Mouse (Mus musculus) midbrain, embryonic 13.5 days (tissue): ENCODE data around the gene Kmt2d. TPM values are rescaled to one million over a fixed set of nuclear protein-coding genes. Genes with fewer than 3 reads are reported as not detected.
A peak's percentile ranks its signal among the peaks of the same experiment; 100 is the strongest.

ENCODE experiments used
- ATAC-seq: fragments of 200-750 bp; cut with Nextera tagmentation; 2 replicates; pipeline ENCODE4 v1.8.0; 2017; ENCODE audit warnings: mild to moderate bottlenecking, moderate TSS enrichment, moderate library complexity
- H3K27ac ChIP-seq: fragments of 300-500 bp; sonication (generic); 2 replicates; pipeline ENCODE4 v1.5.1; 2015; ENCODE audit warnings: inconsistent platforms, mild to moderate bottlenecking, moderate library complexity
- H3K27me3 ChIP-seq: fragments of 300-500 bp; sonication (generic); 2 replicates; pipeline ENCODE4 v1.6.1; 2015; ENCODE audit warnings: mild to moderate bottlenecking, inconsistent platforms
- H3K36me3 ChIP-seq: fragments of 300-500 bp; sonication (generic); 2 replicates; pipeline ENCODE4 v1.6.1; 2015; ENCODE audit warnings: mild to moderate bottlenecking, inconsistent platforms
- H3K4me1 ChIP-seq: fragments of 300-500 bp; sonication (generic); replicated peaks from 2 replicates; pipeline ENCODE4 v1.6.1; 2015; ENCODE audit warnings: inconsistent platforms
- H3K4me2 ChIP-seq: fragments of 300-500 bp; sonication (generic); replicated peaks from 2 replicates; pipeline ENCODE4 v1.6.1; 2015; ENCODE audit warnings: moderate library complexity, mild to moderate bottlenecking, inconsistent platforms
- H3K4me3 ChIP-seq: fragments of 300-500 bp; sonication (generic); replicated peaks from 2 replicates; pipeline ENCODE4 v1.5.1; 2015; ENCODE audit warnings: mild to moderate bottlenecking, inconsistent platforms
- H3K9ac ChIP-seq: fragments of 300-500 bp; sonication (generic); replicated peaks from 2 replicates; pipeline ENCODE4 v1.6.1; 2015; ENCODE audit warnings: mild to moderate bottlenecking, inconsistent platforms
- H3K9me3 ChIP-seq: fragments of 300-500 bp; sonication (generic); 2 replicates; pipeline ENCODE4 v1.6.1; 2016; ENCODE audit warnings: mild to moderate bottlenecking, inconsistent platforms
- WGBS: fragments of 180-500 bp; shearing (Covaris S2); methylation state at CpG from one replicate; pipeline ENCODE4 v1.1.7; 2015; 5-methylcytosine and 5-hydroxymethylcytosine counted together
- polyA plus RNA-seq: library from polyadenylated mRNA; unstranded; fragments of >200 nt; fragmentation: Nextera tagmentation; extraction: Ambion mirVana; gene quantifications from 2 replicates; pipeline ENCODE4 v1.2.1, GENCODE M21; 2015

Kmt2d gene
- polyA plus RNA-seq, 1 experiment from 2014 or later = 13.9 TPM

- peak overlapping the region; percentile 47 for H3K4me3 ChIP-seq
- H3K9ac ChIP-seq = peak overlapping the region; percentile 36
- peaks cover 42% of the 10 kb centered on the region for H3K4me1 ChIP-seq
- H3K36me3 ChIP-seq = no peaks in the 10 kb centered on the region
- ATAC-seq = peak; percentile 21; the same call in 1 of the 2 replicates
- H3K27ac ChIP-seq = no peak overlapping the region
- H3K27me3 ChIP-seq = peaks cover 97% of the 10 kb centered on the region
- peak overlapping the region; percentile 84 for H3K4me2 ChIP-seq
- no peaks in the 10 kb centered on the region for H3K9me3 ChIP-seq
- 2% methylated on average over 41 of the region's 41 CpGs for WGBS
Observed at GRCm38 (mm10) chr15:98895635-98896589, 24.9 kb upstream of the Kmt2d start.

GRCm38 (mm10) chr15:98894746-98895634 lies 24.0 kb upstream of the Kmt2d start:
- WGBS = 2% methylated on average over 38 of the region's 38 CpGs
- Histone ChIP-seq H3K4me3 (peak overlapping the region; percentile 47), H3K27me3 (peaks cover 89% of the 10 kb centered on the region), H3K36me3 (no peaks in the 10 kb centered on the region), H3K4me1 (peaks cover 42% of the 10 kb centered on the region), H3K4me2 (peak overlapping the region; percentile 84), H3K9me3 (no peaks in the 10 kb centered on the region), H3K9ac (peak overlapping the region; percentile 57), H3K27ac (no peak overlapping the region)
- ATAC-seq = no peak

GRCm38 (mm10) chr15:98893940-98894745 lies 23.1 kb upstream of the Kmt2d start, which contains the start of gene Rhebl1:
Gene Rhebl1, minus strand, starts transcription at chr15:98894540.
- no peak within 1 kb of the TSS for H3K27ac ChIP-seq
- peak within 1 kb of the TSS; percentile 57 for H3K9ac ChIP-seq
- H3K4me1 ChIP-seq = peaks cover 42% of the 10 kb centered on the region
- peak within 1 kb of the TSS; percentile 84 for H3K4me2 ChIP-seq
- H3K27me3 ChIP-seq = peaks cover 81% of the 10 kb centered on the region
- no peaks in the 10 kb centered on the region for H3K9me3 ChIP-seq
- under 1% methylated on average over 77 of the region's 77 CpGs for WGBS
- H3K36me3 ChIP-seq = no peaks in the 10 kb centered on the region
- ATAC-seq = no peak
- H3K4me3 ChIP-seq = peak within 1 kb of the TSS; percentile 47

GRCm38 (mm10) chr15:98893036-98893435 lies 22.0 kb upstream of the Kmt2d start:
- H3K9ac ChIP-seq = no peak overlapping the region
- no peaks in the 10 kb centered on the region for H3K9me3 ChIP-seq
- H3K4me2 ChIP-seq = no peak overlapping the region
- no peak for ATAC-seq
- 31% methylated on average over 4 of the region's 4 CpGs for WGBS
- H3K27ac ChIP-seq = no peak overlapping the region
- H3K36me3 ChIP-seq = no peaks in the 10 kb centered on the region
- no peak overlapping the region for H3K4me3 ChIP-seq
- peaks cover 70% of the 10 kb centered on the region for H3K27me3 ChIP-seq
- H3K4me1 ChIP-seq = peaks cover 36% of the 10 kb centered on the region

- H3K36me3 ChIP-seq = no peaks in the 10 kb centered on the region
- no peak overlapping the region for H3K4me2 ChIP-seq
- 38% methylated on average over 6 of the region's 6 CpGs for WGBS
- peak; percentile 38; the same call in 1 of the 2 replicates for ATAC-seq
- no peak overlapping the region for H3K4me3 ChIP-seq
- peaks cover 60% of the 10 kb centered on the region for H3K27me3 ChIP-seq
- H3K27ac ChIP-seq = no peak overlapping the region
- peaks cover 29% of the 10 kb centered on the region for H3K4me1 ChIP-seq
- H3K9ac ChIP-seq = no peak overlapping the region
- H3K9me3 ChIP-seq = no peaks in the 10 kb centered on the region
Observed at GRCm38 (mm10) chr15:98891907-98892606, 21.1 kb upstream of the Kmt2d start.

- Histone ChIP-seq H3K9me3 (no peaks in the 10 kb centered on the region), H3K27ac (no peak overlapping the region), H3K27me3 (peaks cover 52% of the 10 kb centered on the region), H3K4me2 (0 out of 2 replicates have a peak overlapping the region, but pooled peaks have one; percentile 15), H3K4me1 (peaks cover 27% of the 10 kb centered on the region), H3K4me3 (no peak overlapping the region), H3K36me3 (no peaks in the 10 kb centered on the region), H3K9ac (no peak overlapping the region)
- no peak for ATAC-seq
- 13% methylated on average over 19 of the region's 19 CpGs for WGBS
Observed at GRCm38 (mm10) chr15:98891198-98891742, 20.3 kb upstream of the Kmt2d start.

- ATAC-seq = no peak
- 85% methylated on average over 7 of the region's 7 CpGs for WGBS
- peaks cover 15% of the 10 kb centered on the region for H3K27me3 ChIP-seq
- H3K9me3 ChIP-seq = no peaks in the 10 kb centered on the region
- no peak overlapping the region for H3K4me2 ChIP-seq
- no peak overlapping the region for H3K4me3 ChIP-seq
- H3K9ac ChIP-seq = no peak overlapping the region
- H3K27ac ChIP-seq = no peak overlapping the region
- no peaks in the 10 kb centered on the region for H3K36me3 ChIP-seq
- H3K4me1 ChIP-seq = no peaks in the 10 kb centered on the region; the same call in 1 of the 2 replicates
Observed at GRCm38 (mm10) chr15:98887526-98887925, 16.5 kb upstream of the Kmt2d start.

- H3K27me3 ChIP-seq = peaks cover 8% of the 10 kb centered on the region
- no peaks in the 10 kb centered on the region for H3K9me3 ChIP-seq
- H3K27ac ChIP-seq = no peak overlapping the region
- peaks cover 2% of the 10 kb centered on the region; the same call in 1 of the 2 replicates for H3K4me1 ChIP-seq
- no peak overlapping the region for H3K4me3 ChIP-seq
- no peaks in the 10 kb centered on the region for H3K36me3 ChIP-seq
- no peak overlapping the region for H3K4me2 ChIP-seq
- no peak for ATAC-seq
- WGBS = 67% methylated on average over 8 of the region's 8 CpGs
- H3K9ac ChIP-seq = no peak overlapping the region
Observed at GRCm38 (mm10) chr15:98886667-98887387, 15.8 kb upstream of the Kmt2d start.

- H3K9me3 ChIP-seq = no peaks in the 10 kb centered on the region
- no peaks in the 10 kb centered on the region; the same call in 1 of the 2 replicates for H3K36me3 ChIP-seq
- H3K4me1 ChIP-seq = peaks cover 23% of the 10 kb centered on the region
- no peak overlapping the region for H3K4me3 ChIP-seq
- H3K4me2 ChIP-seq = no peak overlapping the region
- H3K9ac ChIP-seq = no peak overlapping the region
- no peaks in the 10 kb centered on the region for H3K27me3 ChIP-seq
- WGBS = 82% methylated on average over 1 of the region's 1 CpGs
- H3K27ac ChIP-seq = no peak overlapping the region
- no peak for ATAC-seq
Observed at GRCm38 (mm10) chr15:98884106-98884505, 13.1 kb upstream of the Kmt2d start.

GRCm38 (mm10) chr15:98883661-98884060 lies 12.7 kb upstream of the Kmt2d start:
- H3K27ac ChIP-seq = no peak overlapping the region
- H3K27me3 ChIP-seq = no peaks in the 10 kb centered on the region
- H3K36me3 ChIP-seq = peaks cover 4% of the 10 kb centered on the region; the same call in 1 of the 2 replicates
- H3K9me3 ChIP-seq = no peaks in the 10 kb centered on the region
- no peak overlapping the region for H3K9ac ChIP-seq
- peaks cover 27% of the 10 kb centered on the region for H3K4me1 ChIP-seq
- no peak for ATAC-seq
- H3K4me3 ChIP-seq = no peak overlapping the region
- H3K4me2 ChIP-seq = no peak overlapping the region
